Mouse (Mus musculus) hindbrain, postnatal 0 days (tissue): ENCODE data around the gene Lrriq4. TPM values are rescaled to one million over a fixed set of nuclear protein-coding genes. Genes with fewer than 3 reads are reported as not detected.

Experiments
- ATAC-seq: fragments of 200-750 bp; cut with Nextera tagmentation; 2 replicates; pipeline ENCODE4 v1.8.0; 2017; ENCODE audit warnings: mild to moderate bottlenecking, moderate TSS enrichment, moderate library complexity
- DNase-seq: peaks from one replicate; pipeline ENCODE4 v3.0.0-alpha.2; 2015; ENCODE audit warnings: low spot score
- H3K27ac ChIP-seq: fragments of 300-500 bp; sonication (generic); 2 replicates; pipeline ENCODE4 v1.5.1; 2014; ENCODE audit warnings: mild to moderate bottlenecking
- H3K27me3 ChIP-seq: fragments of 300-500 bp; sonication (generic); 2 replicates; pipeline ENCODE4 v1.6.1; 2014; ENCODE audit warnings: low read length, mixed read lengths; ENCODE audit not compliant: insufficient read depth
- H3K36me3 ChIP-seq: fragments of 300-500 bp; sonication (generic); 2 replicates; pipeline ENCODE4 v1.6.1; 2014; ENCODE audit warnings: low read length, mixed read lengths; ENCODE audit not compliant: insufficient read depth
- H3K4me1 ChIP-seq: fragments of 300-500 bp; sonication (generic); 2 replicates; pipeline ENCODE4 v1.6.1; 2014; ENCODE audit warnings: antibody characterized with exemption, low read length, mixed read lengths; ENCODE audit not compliant: insufficient read depth
- H3K4me2 ChIP-seq: fragments of 300-500 bp; sonication (generic); 2 replicates; pipeline ENCODE4 v1.6.1; 2014; ENCODE audit warnings: low read depth, mild to moderate bottlenecking, low read length, moderate library complexity, mixed read lengths
- H3K4me3 ChIP-seq: fragments of 300-500 bp; sonication (generic); 2 replicates; pipeline ENCODE4 v1.5.1; 2014; ENCODE audit warnings: low read length
- H3K9ac ChIP-seq: fragments of 300-500 bp; sonication (generic); replicated peaks from 2 replicates; pipeline ENCODE4 v1.6.1; 2014; ENCODE audit warnings: mild to moderate bottlenecking, low read length, moderate library complexity, mixed read lengths
- H3K9me3 ChIP-seq: fragments of 300-500 bp; sonication (generic); 2 replicates; pipeline ENCODE4 v1.6.1; 2016; ENCODE audit warnings: low read length, mixed read lengths
- CTCF ChIP-seq: IDR thresholded peaks from 2 replicates; pipeline ENCODE4 v1.5.1; 2016; ENCODE audit warnings: antibody characterized with exemption, control low read depth, low read depth
- WGBS: fragments of 180-500 bp; shearing (Covaris S2); extraction: QIAGEN DNeasy Blood & Tissue Kit; methylation state at CpG from one replicate; pipeline ENCODE4 v1.1.7; 2014; 5-methylcytosine and 5-hydroxymethylcytosine counted together
- polyA plus RNA-seq: library from polyadenylated mRNA; unstranded; fragments of >200 nt; fragmentation: Nextera tagmentation; extraction: Ambion mirVana; gene quantifications from 2 replicates; pipeline ENCODE4 v1.2.1, GENCODE M21; 2015
- total RNA-seq: library from RNA; depleted of rRNA; stranded (reverse); fragments of >200 nt; gene quantifications from 2 replicates; pipeline ENCODE4 v1.2.3, GENCODE M21; 2014; rRNA removed

The Lrriq4 gene
- total RNA-seq (0.37 TPM in 1 of 2 replicates, not detected in the other), polyA plus RNA-seq (not detected in 2 replicates)

- WGBS, result 69% methylated on average over 2 of the region's 2 CpGs
- H3K27ac ChIP-seq, result no peak within 1 kb of the TSS
Observed at GRCm38 (mm10) chr3:30644207-30644606, at the start of gene Lrriq4. TSS of gene Lrriq4 (plus strand) at chr3:30644507.

GRCm38 (mm10) chr3:30595111-30595832, 49.0 kb upstream of the Lrriq4 start:
- no peaks in the 10 kb centered on the region for H3K27me3 ChIP-seq
- ATAC-seq (peak; percentile 75), DNase-seq (peak; percentile 59)
- no peak for TF ChIP-seq CTCF
- H3K9me3 ChIP-seq, result no peaks in the 10 kb centered on the region
- peak overlapping the region; percentile 87 for H3K4me2 ChIP-seq
- peak overlapping the region; percentile 58 for H3K27ac ChIP-seq
- H3K36me3 ChIP-seq, result no peaks in the 10 kb centered on the region
- H3K4me1 ChIP-seq, result no peaks in the 10 kb centered on the region
- H3K4me3 ChIP-seq, result peak overlapping the region; percentile 83
- WGBS, result 0% methylated on average over 62 of the region's 62 CpGs
- peak overlapping the region; percentile 75 for H3K9ac ChIP-seq

More at GRCm38 (mm10) chr3:30644207-30644606, at the start of gene Lrriq4:
- ATAC-seq (no peak), DNase-seq (no peak)
- no peaks in the 10 kb centered on the region for H3K9me3 ChIP-seq
- no peak within 1 kb of the TSS for H3K4me3 ChIP-seq
- 0 out of 2 replicates have a peak, but pooled peaks cover 3% of the 10 kb centered on the region for H3K27me3 ChIP-seq
- H3K4me1 ChIP-seq, result no peaks in the 10 kb centered on the region
- no peak within 1 kb of the TSS for H3K9ac ChIP-seq
- TF ChIP-seq CTCF, result no peak
- no peak within 1 kb of the TSS for H3K4me2 ChIP-seq
- H3K36me3 ChIP-seq, result no peaks in the 10 kb centered on the region

GRCm38 (mm10) chr3:30597271-30597670, 47.0 kb upstream of the Lrriq4 start:
- Histone ChIP-seq H3K27me3 (no peaks in the 10 kb centered on the region), H3K4me2 (no peak overlapping the region), H3K4me3 (no peak overlapping the region), H3K27ac (no peak overlapping the region), H3K4me1 (no peaks in the 10 kb centered on the region), H3K36me3 (no peaks in the 10 kb centered on the region), H3K9me3 (no peaks in the 10 kb centered on the region), H3K9ac (no peak overlapping the region)
- WGBS, result 89% methylated on average over 7 of the region's 7 CpGs
- TF ChIP-seq CTCF, result no peak
- ATAC-seq (no peak), DNase-seq (no peak)

GRCm38 (mm10) chr3:30599711-30600545, 44.4 kb upstream of the Lrriq4 start, which contains the start of gene Actrt3:
TSS of gene Actrt3 (minus strand) at chr3:30599939.
- Histone ChIP-seq H3K4me2 (peak within 1 kb of the TSS; percentile 54), H3K36me3 (0 out of 2 replicates have a peak, but pooled peaks cover 5% of the 10 kb centered on the region), H3K27ac (peak within 1 kb of the TSS; percentile 66), H3K4me1 (no peaks in the 10 kb centered on the region), H3K9me3 (no peaks in the 10 kb centered on the region), H3K9ac (peak within 1 kb of the TSS; percentile 55), H3K27me3 (no peaks in the 10 kb centered on the region), H3K4me3 (peak within 1 kb of the TSS; percentile 86)
- no peak for TF ChIP-seq CTCF
- DNase-seq (peak; percentile 68), ATAC-seq (no peak)
- 1% methylated on average over 32 of the region's 32 CpGs for WGBS

GRCm38 (mm10) chr3:30600717-30601116, 43.6 kb upstream of the Lrriq4 start:
- no peak for TF ChIP-seq CTCF
- under 1% methylated on average over 14 of the region's 14 CpGs for WGBS
- Histone ChIP-seq H3K36me3 (0 out of 2 replicates have a peak, but pooled peaks cover 5% of the 10 kb centered on the region), H3K27ac (peak overlapping the region; percentile 66; the same call in 1 of the 2 replicates), H3K4me1 (no peaks in the 10 kb centered on the region), H3K9me3 (no peaks in the 10 kb centered on the region), H3K4me2 (peak overlapping the region; percentile 54), H3K27me3 (no peaks in the 10 kb centered on the region), H3K4me3 (peak overlapping the region; percentile 86), H3K9ac (peak overlapping the region; percentile 55)
- DNase-seq (peak; percentile 49), ATAC-seq (no peak)

- Histone ChIP-seq H3K9me3 (no peaks in the 10 kb centered on the region), H3K27ac (0 out of 2 replicates have a peak overlapping the region, but pooled peaks have one; percentile 37), H3K36me3 (0 out of 2 replicates have a peak, but pooled peaks cover 5% of the 10 kb centered on the region), H3K27me3 (no peaks in the 10 kb centered on the region), H3K9ac (no peak overlapping the region; the same call in 1 of the 2 replicates), H3K4me3 (peak overlapping the region; percentile 86), H3K4me1 (no peaks in the 10 kb centered on the region), H3K4me2 (peak overlapping the region; percentile 54)
- DNase-seq (peak; percentile 92), ATAC-seq (peak; percentile 6; the same call in 1 of the 2 replicates)
- 0% methylated on average over 17 of the region's 17 CpGs for WGBS
- TF ChIP-seq CTCF, result no peak
Observed at GRCm38 (mm10) chr3:30601175-30601574, 43.1 kb upstream of the Lrriq4 start.
